Mouse (Mus musculus) CD8-positive naive resting alpha-beta T cell, adult 2 months (primary cell): ENCODE data around the gene Cemip.

Experiments used
- DNase-seq, 2 experiments: peaks; one replicate each; pipeline ENCODE4 v3.0.0; 2022; ENCODE audit warnings: low read depth in 2 of 2, low spot score in 2 of 2

Cemip gene

DNA sequence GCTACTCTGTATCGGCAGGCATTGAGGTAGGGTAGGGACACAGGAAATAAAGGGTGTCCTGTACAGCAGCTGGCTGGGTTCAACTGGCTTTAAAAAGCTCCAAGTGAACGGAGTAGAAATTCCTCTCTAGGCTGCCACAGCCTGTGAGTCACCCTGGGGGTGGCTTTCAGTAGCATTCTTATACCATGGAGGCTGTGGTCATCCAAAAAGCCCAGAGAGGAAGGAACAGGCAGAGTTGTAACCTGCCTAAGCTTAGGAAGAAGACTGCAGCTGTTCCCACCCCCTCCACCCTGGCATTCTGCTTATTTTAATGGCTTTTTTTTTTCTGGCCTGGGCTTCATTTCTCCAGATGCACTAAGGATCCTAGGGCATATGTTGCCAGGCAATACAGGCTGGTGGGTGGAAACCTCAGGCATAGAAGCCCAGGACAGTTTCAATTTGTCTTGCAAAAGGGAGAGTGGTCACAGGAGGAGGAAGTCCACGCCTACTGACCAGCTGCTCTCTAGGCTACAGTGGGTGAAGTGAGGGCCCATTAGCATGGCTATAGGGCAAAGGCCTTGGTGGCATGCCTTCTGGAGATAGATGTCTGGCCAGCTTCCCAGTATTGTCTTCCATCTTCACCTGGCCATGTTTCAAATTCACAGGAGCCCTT is 57.1 kb downstream of the Cemip start:
- DNase-seq = no peak

DNA sequence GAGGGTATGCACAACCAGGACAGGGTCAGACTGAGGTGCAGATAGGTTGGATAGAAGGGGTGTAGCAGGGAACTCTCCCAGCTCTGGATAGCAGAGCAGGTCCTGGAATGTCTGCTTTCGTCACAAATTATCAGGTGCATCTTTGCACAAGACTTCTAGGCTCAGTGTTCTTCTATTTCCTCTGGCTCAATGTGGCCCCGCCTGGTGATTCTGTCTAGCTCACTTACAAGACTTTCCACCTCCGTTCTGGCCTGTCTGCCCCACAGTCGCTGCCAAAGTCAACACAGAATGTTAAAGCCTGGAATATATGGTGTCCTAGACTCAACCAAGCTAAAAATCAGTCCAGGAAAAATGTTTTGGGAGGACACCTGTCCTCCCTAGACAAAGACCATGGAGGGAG is 57.9 kb downstream of the Cemip start:
- DNase-seq = no peak

DNA sequence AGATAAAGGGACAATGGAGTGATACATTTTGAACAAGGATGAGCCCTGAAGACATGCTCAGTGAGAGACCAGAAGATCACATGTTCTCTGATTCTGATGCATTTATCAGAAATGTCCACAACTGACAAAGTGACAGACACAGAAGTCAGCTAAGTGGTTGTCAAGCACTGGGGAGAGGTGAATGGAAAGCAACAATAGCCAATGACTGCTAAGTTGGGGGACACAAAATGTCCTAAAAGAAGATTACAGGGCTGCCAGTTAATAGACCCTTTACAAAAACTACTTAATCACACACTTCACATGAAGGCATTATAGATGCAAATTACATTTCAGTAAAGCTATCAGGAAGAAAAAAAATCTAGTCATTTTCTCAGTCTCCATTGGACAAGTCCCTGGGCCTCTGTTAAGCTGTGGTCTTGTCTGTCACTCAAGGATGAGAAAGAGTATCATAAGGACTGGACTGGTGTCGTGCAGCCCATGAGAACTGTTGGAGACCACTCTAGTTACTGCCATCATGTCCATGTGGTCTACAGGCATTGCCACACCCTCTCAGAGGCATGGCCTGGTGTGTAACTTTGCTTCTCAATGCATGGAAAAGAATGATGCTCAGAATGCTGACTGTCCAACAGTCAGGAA is 59.2 kb downstream of the Cemip start:
- DNase-seq = no peak

DNA sequence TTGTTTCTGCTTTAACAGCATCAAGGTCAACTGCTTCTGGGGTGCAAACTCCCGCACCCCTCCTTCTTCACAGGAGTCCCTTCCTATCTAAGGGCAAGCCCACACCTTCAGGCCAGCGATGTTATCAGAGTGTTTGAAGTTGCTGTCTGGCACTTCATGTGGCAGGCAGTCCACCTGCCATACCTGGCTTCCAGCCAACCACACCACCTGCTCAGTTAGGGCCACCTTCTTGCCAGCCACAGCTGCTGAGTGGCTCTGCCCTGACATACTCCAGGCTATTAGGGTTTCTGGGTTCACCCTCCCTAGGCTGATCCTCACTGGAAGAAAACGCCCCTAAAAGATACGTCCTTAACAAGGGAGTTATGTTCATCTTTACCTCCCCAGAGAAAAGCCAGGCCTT is 60.2 kb downstream of the Cemip start:
- no peak for DNase-seq

DNA sequence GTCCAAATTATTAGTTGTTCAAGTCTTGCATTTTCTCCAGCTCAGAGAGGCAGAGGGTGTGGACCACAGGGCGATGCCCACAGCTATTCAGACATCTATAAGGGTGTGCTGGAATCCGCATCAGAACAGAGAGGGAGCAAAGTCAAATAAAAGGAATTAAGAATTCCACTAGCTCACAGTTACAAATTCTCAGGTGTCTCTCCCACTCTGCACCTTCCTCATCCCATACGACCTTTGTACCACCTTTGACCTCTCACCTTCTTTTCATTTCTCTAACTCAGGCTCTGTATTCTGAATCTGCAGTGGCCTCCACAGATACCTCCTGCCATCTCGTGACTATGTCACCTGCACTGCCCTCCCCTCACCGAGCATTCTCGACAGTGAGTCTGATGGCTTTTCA is 62.8 kb downstream of the Cemip start:
- no peak for DNase-seq

DNA sequence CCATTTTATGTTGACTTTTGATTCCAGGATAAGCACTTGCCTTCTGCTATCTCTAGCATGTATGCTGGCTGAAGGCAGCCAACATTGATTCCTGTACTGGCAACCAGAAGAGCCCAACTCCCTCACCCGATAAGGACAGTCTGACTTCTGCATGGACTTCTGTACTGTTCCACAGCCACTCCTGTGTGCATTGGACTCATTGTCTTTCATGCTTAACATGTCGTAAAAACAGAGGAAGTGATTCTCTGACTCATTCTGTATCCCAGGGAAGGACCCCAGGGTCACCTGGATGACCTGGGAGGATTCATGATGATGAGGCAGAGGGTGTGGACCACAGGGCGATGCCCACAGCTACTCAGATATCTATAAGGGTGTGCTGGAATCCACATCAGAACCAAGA is 63.8 kb downstream of the Cemip start:
- no peak for DNase-seq

DNA sequence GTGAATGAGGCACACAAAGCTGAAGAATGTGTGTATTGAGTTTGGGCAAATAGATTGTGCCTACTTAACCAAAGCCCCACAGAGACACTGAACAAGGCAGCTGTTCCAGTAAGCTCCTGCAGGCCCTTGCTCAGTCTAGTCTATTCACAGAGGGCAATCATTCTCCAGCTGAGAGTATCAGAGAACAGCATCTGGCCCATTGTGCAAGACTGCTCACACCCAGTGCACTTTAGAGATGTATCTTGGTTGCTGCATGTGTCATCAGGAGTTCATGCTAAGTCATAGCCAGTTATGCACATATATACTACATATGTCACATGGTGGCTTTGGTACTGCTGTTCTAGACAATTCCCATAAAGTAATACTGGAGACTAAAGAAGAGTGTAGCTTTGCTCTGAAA is 66.9 kb downstream of the Cemip start:
- DNase-seq = no peak

DNA sequence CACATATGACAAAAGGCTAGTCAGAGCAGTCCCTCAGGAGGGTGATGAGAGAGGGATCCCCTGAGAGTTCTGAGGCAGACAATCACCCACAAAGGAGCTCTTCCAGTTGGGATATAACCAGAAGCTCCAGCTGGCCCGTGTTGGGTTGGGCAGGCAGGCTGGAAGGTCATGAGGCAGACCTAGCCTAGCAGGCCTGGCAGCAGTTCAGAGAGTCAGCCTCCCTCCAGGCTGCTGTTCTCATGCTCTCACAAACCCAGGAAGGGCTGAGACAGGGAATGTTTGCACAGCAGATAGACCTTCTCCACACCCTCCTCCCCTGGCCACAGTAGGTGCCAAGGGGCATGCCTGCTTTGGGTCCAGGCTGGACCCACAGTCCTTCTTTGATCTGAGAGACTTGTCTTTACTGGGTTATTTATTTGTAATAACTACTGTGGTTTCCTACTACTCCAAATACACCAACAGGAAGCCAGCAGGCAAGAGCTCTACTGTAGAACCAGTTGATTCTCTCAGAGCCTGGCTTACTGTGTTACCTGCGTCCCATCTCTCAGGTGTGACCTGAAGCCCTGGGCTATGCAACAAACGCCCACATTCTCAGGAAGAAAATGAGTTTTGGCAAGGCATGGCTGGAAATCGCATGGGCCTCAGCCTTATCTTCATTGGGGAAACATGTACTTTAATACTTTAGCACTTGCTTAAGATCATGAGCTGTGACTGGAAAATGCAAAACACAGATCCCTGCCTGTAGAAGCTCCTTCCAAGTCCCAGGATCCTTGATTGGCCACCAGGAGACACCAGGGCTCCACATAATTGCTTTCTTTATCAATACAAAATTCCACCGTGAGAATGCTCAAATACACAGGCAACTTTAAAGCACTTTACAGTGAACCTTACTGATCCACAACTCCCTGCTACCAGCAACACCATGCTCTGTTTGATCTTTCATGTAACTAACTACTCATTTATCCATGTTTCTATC is 67.7 kb downstream of the Cemip start:
- no peak for DNase-seq

DNA sequence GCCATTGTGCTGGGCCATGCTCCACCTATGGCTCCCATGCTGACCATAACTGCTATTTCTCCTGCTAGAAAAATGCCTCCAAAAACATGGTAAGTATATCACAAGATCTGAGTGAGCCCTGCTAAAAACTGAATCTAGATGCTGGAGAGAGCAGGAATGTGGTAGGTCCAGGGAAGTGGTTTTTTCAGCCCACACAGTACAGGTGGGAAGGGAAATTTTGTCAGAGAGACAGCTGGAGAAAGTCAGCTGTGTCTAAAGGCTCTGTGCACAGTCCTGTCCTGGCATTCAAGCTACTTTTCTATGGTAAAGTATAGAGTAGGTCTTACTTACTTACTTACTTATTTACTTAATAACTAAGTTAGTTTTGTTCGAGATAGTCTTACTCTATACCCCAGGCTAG is 71.3 kb downstream of the Cemip start:
- no peak for DNase-seq

DNA sequence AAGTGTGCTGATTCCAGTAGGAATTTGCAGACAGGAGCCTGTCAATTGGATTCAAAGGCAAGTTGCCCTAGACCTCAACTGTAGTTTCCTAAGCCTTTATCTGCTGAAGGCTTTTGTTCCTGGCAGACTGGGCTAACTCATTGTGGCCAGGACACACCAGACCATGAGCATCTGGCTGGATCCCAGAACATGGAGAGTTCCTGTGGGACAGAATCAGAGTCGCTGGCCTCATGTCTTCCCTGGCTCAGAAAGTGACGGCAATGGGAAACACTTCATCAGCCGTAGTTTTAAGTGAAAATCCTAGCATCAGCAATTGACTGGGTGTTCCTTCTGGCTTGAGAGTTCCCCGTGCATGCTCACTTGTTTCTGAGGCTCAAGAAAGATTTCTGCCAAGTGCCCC is 72.6 kb downstream of the Cemip start:
- DNase-seq = no peak

DNA sequence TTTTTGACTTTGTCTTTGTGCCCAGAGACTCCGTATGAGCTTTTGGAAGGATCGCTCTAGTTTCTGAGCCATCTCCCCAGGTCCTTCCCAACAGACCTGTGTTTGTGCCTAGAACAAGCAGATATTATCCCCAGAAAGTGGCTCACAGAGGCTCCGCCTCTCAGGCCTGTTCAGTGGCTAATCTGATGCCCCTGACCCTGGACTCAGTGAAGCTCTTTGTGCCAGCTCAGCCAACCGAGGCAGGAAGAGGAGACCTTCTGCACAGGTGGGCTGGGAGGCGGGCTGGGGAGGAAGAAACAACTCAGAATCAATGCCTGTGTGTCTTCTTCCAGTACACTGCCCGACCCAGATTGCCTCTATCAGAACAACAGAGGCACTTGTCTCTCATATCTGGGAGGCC is 81.9 kb downstream of the Cemip start:
- no peak for DNase-seq

DNA sequence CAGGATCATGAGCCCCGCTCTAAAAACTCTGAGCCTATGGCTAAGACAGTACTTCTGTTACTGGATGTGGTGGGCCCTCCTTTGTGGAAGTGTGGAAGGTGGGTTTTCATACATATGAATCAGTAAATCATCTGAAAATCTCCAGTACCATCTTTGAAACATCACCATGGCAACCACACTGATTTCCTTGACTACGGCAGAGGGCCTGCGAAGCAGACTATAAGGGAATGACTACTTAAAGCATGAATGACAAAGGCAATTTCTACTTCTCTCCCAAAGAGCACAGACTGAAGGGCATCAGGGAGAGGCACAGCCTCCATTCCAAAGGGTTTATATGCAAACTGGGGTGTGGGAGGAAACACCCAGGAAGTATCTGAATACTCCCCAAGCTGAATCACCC is 84.8 kb downstream of the Cemip start:
- no peak for DNase-seq

DNA sequence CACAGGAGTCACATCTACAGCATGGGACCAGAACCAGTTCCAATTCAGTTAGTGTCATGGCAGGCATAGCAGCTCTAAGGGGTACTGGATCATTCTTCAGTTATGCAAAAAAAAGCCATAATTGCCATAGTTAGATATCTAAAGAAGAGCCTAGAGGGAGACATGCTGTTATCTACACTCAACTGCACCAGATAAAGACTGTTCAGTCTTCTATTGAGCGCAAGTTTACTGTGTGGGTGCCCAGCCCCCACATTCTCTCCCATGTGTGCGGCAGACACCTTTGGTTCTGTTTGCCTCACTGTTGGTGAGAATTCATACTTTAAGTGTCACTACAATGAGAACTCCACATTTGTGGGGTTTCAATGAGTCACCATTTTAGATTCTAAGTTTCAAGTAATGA is 85.6 kb downstream of the Cemip start:
- DNase-seq = no peak

DNA sequence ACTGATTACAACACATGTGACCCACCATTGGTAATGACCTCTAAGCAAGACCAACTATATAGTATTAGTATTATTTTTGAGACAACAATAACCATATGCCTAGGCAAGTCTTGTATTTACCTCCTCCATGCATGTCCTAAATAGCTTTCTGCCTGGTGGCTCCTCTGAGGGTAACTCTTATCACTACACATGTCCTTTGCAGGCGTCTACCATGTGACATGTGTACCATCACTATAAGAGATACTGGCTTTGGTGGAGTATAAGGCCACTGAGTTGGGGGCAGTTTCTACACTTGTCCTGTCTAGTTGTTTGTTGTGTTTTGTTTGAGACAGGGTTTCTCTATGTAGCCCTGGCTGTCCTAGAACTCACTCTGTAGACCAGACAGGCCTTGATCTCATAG is 86.7 kb downstream of the Cemip start:
- DNase-seq = no peak

DNA sequence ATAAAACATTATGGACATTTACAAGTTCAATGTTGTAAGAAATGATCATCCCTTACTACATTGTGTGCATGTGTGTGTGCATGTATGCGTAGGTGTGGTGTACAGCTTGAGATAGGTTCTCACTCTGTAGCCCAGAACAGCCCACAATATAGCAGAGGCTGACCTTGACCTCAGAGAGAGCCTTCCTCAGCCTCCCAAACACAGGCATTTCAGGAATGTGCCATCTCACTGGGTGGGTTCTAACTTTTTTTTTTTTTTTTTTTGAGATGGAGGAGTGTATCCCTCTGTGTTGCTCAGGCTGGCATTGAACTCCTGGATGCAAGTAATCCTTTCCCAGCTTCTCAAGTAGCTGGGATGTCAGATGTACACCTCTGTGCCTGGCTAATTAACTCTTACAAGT is 92.0 kb downstream of the Cemip start:
- no peak for DNase-seq

DNA sequence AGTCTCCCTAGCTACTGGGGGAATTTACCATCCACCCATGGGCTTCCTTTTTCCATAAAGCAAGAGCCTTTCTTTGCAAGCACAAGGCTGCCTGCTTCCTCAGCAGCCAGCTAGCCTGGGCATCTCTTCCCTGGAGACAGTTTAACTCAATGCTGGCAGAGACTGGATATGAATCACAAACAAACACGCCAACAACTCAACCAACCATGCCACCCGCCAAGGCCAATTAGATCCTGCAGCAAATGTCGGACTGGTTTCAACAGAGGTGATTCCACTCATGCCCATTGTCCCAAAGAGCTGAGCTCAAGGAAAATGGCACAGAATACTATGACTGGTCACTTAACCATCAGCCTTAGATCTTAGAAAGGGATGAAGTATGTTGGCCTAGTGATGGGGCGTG is 97.0 kb downstream of the Cemip start:
- DNase-seq = no peak

DNA sequence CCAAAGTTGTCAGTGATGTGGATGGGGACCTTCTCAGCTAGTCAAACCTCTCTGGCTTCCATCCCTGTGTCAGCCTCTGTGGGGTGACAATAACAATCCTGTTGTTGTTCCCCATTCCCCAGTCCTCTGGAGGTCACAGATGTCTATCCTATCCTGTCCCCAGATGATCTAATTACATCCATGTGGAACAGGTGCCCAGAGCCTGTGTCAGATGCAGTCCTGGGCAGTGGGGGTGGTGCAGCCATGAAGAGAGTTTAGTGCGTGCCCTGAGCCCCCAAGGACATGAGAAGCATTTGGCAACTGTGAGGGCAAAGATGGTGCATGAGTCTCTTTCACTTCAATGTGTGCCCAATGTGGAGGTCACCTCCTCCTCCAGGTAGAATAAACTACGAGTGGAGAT is 100.6 kb downstream of the Cemip start:
- DNase-seq = no peak

DNA sequence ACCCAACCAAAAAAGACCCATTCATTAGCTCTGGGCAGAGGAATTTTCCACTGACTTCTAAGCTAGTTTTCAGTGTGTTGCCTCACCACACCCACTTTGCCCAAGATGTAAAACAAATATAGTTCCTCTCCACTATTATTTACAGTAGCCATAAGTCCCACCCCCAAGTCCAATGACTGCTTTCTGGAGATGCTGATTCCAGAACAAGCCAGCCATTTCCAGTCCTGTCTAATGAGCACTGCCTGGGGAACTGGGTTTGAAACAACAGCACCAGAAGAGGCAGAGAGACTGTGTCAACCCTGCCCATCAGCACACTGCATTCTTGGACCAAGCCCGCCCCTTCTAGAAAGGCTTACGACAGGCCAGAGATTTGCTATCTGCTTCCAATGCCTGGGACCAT is 103.7 kb downstream of the Cemip start:
- no peak for DNase-seq

DNA sequence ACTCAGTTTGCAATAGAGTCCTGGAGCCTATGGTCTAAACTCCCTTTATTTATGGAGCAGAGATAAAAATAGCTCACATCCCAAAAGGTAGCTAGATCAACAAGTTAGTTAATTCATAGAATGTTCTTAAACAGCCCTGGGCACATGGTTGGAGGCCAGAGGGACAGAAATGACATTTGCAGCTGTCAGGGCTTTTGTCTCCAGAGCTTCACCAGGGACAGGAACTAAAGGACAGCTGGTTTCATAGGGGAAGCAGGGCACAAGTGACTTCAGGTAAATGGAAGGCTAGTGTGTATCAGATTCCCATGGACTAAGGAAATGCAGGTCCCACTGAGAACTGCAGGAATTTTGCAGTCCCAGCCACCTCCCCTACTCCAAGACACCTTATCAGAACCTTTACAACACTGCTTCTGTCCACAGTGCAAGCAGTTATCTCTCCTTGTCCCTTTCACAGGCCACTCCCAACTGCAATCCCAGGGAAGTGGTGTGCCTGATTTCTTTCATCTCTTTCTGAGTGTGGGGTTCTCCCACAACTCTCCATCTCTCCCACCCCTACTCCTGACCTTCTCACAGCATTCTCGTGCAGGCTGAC is 107.3 kb downstream of the Cemip start:
- DNase-seq = no peak

DNA sequence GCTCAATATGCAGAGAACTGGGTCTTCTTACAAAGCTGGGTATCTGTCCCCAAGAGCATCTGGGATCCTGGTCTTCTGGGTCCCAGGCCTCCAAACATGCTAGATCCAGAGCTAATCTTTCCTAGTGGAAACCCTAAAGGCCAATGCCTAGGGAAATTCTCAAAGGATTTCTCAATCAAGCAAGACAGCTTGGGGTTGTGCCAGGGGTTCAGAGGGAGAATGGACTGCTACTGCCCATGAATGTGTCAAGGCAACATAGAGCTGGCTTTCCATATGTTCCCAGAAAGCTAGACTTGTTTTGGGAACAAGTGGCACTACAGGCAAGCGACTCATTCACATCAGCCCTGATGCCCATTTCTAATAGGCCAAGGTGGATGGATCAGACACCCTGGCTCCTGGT is 107.9 kb downstream of the Cemip start:
- DNase-seq = no peak

DNA sequence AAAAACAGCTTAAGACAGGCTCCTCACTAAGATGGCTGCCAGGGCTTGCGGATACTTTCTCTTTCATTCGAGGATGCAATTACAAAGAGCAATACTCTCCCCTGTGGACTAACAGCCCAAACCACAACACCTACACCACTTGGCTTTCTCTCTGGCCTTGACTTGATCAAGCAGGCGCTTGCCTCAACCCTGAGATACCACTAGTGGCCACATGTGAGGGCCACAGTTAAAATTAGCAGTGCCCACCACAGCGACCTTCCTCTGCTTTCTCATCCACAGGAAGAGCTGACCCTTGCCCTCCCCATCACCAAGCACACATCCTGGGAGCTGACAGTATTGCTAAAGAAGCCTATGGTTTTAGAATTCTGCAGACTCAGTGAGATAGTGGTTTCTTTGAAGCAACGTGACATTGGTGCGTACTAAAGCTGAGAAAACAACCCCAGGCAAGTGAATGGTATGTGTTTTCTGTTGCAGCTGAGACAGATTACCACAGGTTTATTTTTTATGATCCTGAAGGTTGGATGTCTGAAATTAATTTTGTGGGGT is 109.8 kb downstream of the Cemip start:
- no peak for DNase-seq

DNA sequence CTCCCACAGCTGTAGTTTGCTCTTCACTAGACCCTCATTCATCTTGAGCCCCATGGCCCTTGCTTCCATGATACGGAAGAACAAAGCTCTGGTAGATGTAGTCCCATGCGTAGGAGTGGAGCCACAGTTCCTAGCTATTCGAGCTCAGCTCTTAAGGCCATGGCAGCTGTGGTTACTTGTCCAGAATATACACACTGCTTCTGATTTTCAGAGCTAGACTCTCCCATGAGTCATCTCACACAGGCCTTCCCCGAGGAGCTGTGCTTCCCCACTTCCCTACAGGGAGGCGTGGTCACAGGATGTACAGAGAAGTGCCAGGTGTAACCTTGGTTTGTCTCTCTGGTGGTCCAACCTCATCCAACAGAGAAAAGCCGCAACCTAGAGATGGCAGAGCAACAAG is 111.0 kb downstream of the Cemip start:
- DNase-seq = no peak
